Mouse (Mus musculus): ENCODE results near the gene Tmem44. TPM values are rescaled to one million over a fixed set of nuclear protein-coding genes. Genes with fewer than 3 reads are reported as not detected.

Tmem44 gene
- total RNA-seq, 2 experiments from 2014 or later = 69.9 to 74.0 TPM

DNA sequence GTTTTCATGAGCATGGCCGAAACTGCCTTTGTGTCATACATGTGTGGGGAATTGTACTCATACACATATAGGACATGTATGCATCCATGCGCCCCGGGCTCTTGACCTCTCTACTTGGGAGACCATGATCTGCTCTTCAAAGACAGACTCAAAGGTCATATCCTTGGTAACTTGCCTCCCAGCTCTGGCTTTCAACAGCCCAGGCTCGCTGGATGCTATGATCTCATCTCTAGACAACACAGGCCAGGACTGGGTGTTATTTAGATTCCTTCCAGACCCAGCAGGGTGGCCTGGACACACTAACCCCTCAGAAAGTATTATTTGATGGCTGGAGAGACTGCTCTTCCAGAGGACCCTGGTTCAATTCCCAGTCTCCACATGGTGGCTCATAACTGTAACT, 45.8 kb downstream of the Tmem44 start:
- Histone ChIP-seq H3K27ac (no peak overlapping the region), H3K4me3 (no peak overlapping the region)
- intact Hi-C loops (cut with DNase I) = loop anchor here (1.0 to 5.0 kb wide), 2 partner anchors 131 to 253 kb away; no protein-coding TSS in a partner anchor
- no peak for TF ChIP-seq CTCF (IDR thresholded peaks at IDR 0.05)
- DNase-seq (ENCODE audit: extremely low spot score in 1 of 2, low spot score in 2 of 2) = no peak

DNA sequence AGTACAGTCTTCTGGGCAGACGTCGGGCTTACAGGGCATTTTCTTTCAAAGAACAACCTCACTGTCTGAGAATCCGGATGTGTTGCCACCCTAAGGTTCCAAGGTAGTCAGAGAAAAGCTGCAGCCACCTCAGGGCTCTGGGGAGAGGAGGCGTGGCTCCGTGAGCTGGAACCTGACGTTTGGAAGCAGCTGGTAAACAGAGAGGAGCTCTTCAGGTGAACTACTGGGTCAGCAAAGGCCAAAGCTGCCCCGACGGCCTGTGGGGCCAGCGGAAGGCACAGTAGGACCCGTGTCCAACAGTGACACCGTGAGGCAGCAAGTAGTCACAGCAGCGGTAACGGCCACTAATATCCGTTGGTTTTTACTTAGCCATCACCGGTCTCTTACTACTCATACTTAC, 46.7 kb downstream of the Tmem44 start:
- H3K4me3 ChIP-seq = no peak overlapping the region
- DNase-seq (ENCODE audit: extremely low spot score in 1 of 2, low spot score in 2 of 2) = no peak
- TF ChIP-seq CTCF (IDR thresholded peaks at IDR 0.05) = peak; percentile 76
- intact Hi-C loops (cut with DNase I) = loop anchor here (1.0 kb wide), 1 partner anchor 130 kb away; no protein-coding TSS in a partner anchor
- no peak overlapping the region for H3K27ac ChIP-seq

DNA sequence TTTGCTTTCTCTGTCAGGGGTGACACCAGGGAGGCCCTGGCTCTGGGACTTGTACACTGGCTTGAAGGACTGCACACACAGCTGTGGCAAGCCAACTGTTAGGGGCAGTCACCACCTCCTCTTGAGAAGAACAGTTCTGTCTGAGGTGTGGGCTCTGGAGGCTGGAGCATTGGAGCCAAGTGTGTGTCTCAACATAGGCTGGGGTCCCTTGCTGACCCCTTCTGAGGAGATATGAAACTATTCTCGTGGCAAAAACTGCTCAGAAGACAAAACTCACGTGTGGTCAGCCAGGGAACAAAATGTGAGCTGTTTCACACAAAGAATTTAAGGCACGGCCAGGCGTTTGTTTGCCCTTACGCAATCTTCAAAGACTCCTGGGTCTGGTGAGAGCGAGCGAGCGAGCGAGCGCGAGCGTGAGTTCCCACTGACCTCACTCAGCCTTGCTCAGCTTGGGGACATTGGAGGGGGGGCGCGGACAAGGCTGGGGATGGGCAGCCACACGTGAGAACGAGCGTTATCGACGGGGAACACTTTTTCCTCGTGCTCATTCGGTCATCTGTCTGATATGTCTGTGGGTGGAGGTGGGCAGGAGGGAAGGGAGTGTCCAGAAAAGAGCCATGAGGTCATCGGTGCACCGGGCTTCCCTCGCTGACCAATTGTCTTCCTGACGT, 48.3 kb downstream of the Tmem44 start:
- TF ChIP-seq CTCF (IDR thresholded peaks at IDR 0.05) = no peak
- Histone ChIP-seq H3K4me3 (no peak overlapping the region), H3K27ac (peak overlapping the region; percentile 76)
- intact Hi-C loops (cut with DNase I) = no loop called here
- DNase-seq (ENCODE audit: extremely low spot score in 1 of 2, low spot score in 2 of 2) = no peak

DNA sequence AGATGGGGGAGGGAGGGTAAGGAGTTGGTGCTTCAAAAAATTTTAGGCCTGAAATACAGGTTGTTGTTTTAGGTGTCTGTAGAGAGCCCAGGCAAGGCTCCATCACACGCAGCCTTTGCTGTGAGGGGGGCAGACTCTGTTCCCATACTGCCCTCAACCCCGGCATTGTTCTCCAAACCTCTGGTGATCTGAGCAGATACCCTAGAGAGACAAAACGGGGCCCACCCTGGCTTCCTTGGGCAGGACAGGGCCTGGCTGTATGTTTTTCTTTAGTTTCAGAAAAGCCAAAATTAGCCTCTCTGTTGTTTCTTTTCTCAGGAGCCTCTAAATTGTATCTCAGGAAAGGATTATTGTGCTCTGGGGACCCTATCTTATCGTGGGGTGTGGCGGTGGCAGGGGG, 49.0 kb downstream of the Tmem44 start:
- Histone ChIP-seq H3K27ac (no peak overlapping the region), H3K4me3 (no peak overlapping the region)
- DNase-seq (ENCODE audit: extremely low spot score in 1 of 2, low spot score in 2 of 2) = no peak
- no peak for TF ChIP-seq CTCF (IDR thresholded peaks at IDR 0.05)
- intact Hi-C loops (cut with DNase I) = no loop called here

DNA sequence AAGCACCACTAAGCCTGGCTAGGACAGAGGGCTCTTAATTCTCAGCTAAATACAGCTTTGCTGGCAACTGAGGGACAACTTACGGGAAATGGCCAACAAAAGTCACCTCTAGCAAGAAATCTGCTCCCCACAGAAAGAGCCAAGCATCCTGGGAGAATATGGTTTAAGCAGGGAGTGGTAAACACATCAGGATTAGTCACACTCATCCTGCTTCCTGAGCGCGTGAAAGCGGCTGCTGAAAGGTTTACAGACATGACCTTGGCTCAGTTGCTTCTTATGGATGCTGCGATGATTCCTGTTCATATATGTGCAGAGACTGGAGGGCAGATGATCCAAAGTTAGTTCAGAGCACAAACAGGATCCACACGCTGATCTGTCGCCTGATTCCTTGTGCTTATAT, 50.4 kb downstream of the Tmem44 start:
- DNase-seq (ENCODE audit: extremely low spot score in 1 of 2, low spot score in 2 of 2) = no peak
- Histone ChIP-seq H3K27ac (no peak overlapping the region), H3K4me3 (no peak overlapping the region)
- TF ChIP-seq CTCF (IDR thresholded peaks at IDR 0.05) = no peak
- intact Hi-C loops (cut with DNase I) = no loop called here

DNA sequence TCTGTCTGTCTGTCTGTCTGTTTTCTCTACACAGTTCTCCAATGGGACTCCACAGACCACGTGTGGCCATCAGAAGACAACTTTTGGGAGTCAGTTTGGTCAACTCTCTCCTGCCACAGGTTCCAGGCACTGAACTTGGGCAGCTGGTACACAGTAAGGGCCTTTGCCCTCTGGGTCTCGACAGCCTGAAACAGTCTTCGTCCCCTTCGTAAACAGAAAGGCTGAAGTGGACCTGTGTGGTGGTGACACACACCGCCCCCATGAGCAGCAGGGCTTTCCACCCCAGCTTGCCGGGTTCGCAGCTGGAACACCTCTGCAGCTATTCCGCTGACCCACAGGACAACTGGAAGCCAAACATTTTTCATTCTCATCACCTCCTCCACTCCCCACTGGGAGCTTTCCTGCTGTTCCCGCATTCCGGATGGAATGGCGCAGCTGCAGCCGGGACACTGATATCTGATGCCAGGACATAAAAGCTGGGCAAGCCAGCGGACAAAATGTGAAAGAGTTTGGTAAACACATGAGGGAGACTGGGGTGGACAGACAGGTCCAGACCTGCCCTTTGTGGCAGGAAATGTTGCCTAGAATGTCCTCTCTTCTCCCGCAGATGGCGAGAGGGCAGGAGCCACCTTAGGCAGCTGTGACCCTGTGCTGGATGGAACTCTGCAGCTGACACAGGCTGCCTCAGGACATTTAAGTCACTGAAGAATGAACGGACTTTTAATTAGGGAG, 51.4 kb downstream of the Tmem44 start:
- no peak for DNase-seq (ENCODE audit: extremely low spot score in 1 of 2, low spot score in 2 of 2)
- H3K27ac ChIP-seq = no peak overlapping the region
- TF ChIP-seq CTCF (IDR thresholded peaks at IDR 0.05) = no peak
- intact Hi-C loops (cut with DNase I) = no loop called here
- no peak overlapping the region for H3K4me3 ChIP-seq

DNA sequence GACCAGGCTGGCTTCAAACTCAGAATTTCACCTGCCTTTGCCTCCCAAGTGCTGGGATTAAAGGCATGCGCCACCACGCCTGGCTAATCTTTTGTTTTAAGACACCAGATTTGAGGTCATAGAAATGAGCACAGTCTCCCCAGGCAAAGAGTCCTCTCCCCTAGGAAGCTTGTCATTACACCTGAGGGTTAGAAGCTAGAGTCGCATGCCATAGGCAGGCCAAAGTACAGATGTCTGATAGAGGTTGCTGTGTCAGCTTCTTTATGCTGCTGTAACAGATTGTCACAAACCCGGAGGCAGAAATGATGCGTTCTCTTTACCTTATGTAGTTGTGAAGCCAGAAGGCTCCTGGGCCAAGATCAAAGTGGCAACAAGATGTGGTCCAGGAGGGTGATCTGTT, 53.3 kb downstream of the Tmem44 start:
- H3K27ac ChIP-seq = no peak overlapping the region
- TF ChIP-seq CTCF (IDR thresholded peaks at IDR 0.05) = no peak
- DNase-seq (ENCODE audit: extremely low spot score in 1 of 2, low spot score in 2 of 2) = no peak
- intact Hi-C loops (cut with DNase I) = no loop called here
- H3K4me3 ChIP-seq = no peak overlapping the region

DNA sequence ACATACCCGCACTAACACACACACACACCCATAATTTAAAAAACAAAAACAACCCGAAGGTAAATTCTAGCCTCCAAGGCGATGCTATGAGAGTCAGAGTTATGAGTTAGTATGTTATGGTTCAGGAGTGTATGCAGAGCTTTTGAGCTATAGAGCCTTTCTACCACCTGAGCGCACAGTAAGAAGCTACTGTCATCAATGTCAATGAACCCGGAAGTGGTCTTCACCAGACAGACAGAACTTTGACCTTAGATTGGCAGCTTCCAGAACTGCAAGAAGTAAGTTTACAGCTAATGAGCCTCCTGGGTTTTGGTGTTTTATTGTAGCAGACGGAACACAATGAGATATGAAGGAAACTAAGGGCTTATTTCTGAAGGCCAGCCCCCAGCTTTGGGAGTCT, 55.8 kb downstream of the Tmem44 start:
- no peak for DNase-seq (ENCODE audit: extremely low spot score in 1 of 2, low spot score in 2 of 2)
- intact Hi-C loops (cut with DNase I) = no loop called here
- H3K27ac ChIP-seq = no peak overlapping the region
- no peak for TF ChIP-seq CTCF (IDR thresholded peaks at IDR 0.05)
- no peak overlapping the region for H3K4me3 ChIP-seq

DNA sequence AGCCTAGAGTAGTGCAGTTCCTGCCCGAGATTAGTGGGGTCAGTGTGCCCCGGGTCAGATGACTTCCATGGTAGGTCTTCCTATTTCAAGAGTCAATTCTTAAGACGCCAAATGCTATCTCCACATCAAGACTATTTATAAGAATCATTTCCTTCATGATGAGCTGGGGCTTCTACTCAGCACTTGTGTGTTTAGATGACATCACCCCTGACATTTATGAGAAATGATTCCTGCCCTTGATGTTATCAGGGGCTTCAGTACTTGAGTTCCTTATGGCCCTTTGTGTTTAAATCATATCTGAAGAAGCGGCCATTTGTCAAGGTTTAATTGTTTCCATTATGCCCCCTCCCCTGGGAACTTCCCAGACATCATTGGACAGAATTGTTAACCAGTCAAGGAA, 58.9 kb downstream of the Tmem44 start:
- DNase-seq (ENCODE audit: extremely low spot score in 1 of 2, low spot score in 2 of 2) = no peak
- Histone ChIP-seq H3K27ac (no peak overlapping the region), H3K4me3 (no peak overlapping the region)
- TF ChIP-seq CTCF (IDR thresholded peaks at IDR 0.05) = no peak
- intact Hi-C loops (cut with DNase I) = no loop called here

DNA sequence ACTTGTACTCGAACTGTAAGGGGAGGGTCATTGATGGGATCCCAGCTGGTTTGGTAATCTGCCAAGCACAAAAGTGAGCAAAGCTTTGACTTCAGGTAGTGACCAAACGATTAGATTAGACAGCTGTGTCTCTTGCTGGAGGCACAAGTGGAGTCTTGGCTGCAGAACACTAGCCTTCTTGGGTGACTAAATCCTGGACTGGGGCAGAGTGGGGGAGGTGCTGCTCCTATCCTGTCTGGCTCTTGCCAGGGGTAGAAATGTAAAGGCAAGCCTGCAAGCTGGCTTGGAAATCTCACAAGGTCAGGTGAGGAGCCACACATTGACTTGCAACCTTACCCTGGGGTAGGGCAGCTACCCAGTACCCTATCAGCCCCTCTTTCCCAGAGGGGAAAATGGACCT, 59.9 kb downstream of the Tmem44 start:
- DNase-seq (ENCODE audit: extremely low spot score in 1 of 2, low spot score in 2 of 2) = no peak
- Histone ChIP-seq H3K27ac (no peak overlapping the region), H3K4me3 (no peak overlapping the region)
- intact Hi-C loops (cut with DNase I) = no loop called here
- no peak for TF ChIP-seq CTCF (IDR thresholded peaks at IDR 0.05)

DNA sequence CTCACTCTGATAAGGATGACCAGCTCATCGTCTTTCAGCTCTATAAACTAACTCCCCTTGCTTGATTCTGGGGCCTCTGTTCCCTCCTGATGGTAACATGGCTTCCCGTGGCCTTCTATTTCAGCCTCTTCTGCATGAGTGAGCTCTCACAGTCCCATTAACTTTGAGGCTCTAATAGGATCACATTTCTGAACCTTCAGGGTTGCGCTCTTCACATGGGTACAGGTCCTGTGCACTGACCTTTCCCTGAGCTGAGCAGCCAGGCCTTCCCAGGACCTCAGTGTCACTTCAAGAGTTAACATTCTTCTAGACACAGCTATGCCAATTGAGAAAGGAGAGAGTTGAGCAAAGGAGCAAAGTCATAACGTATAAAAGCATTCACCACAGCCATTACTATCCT, 60.3 kb downstream of the Tmem44 start:
- no peak overlapping the region for H3K4me3 ChIP-seq
- no peak for TF ChIP-seq CTCF (IDR thresholded peaks at IDR 0.05)
- intact Hi-C loops (cut with DNase I) = no loop called here
- no peak overlapping the region for H3K27ac ChIP-seq
- no peak for DNase-seq (ENCODE audit: extremely low spot score in 1 of 2, low spot score in 2 of 2)

DNA sequence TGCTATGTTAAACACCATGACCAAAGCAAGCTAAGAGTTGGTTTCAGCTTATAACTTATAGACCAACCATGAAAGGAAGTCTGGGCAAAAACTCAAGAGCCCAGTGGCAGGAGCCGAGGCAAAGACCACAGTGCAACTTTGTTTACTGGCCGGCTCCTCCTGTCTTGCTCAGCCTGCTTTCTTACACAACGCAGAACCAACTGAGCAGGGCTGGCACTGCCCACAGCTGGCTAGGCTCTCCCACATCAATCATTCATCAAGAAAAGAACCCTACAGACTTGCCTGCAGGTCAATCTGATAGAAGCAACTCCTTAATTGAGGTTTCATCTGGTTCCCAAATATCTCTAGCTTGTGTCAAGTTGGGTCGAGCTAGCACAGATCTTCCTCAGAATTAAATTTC, 61.0 kb downstream of the Tmem44 start:
- Histone ChIP-seq H3K4me3 (no peak overlapping the region), H3K27ac (no peak overlapping the region)
- intact Hi-C loops (cut with DNase I) = no loop called here
- DNase-seq (ENCODE audit: extremely low spot score in 1 of 2, low spot score in 2 of 2) = no peak
- TF ChIP-seq CTCF (IDR thresholded peaks at IDR 0.05) = no peak

DNA sequence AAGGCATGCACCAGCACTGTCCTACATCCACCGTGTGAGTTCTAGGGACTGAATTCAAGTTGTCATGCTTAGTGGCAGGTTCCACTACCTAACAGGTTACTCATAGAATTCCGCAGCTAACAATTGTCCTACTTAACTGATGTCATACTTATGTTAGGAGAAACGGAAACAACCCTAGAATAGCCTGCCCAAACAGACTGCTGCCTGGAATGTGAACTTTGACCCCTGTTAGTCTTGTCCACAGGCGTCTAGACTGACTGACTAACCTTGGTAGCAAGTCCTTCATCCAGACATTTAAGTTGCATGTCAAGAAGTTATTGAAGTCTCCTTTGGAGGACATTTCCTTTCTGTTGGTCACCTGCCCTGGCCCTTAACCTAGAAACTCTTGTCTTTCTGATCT, 64.1 kb downstream of the Tmem44 start:
- Histone ChIP-seq H3K27ac (no peak overlapping the region), H3K4me3 (no peak overlapping the region)
- intact Hi-C loops (cut with DNase I) = no loop called here
- no peak for DNase-seq (ENCODE audit: extremely low spot score in 1 of 2, low spot score in 2 of 2)
- no peak for TF ChIP-seq CTCF (IDR thresholded peaks at IDR 0.05)
